Mouse (Mus musculus) limb, embryonic 11.5 days (tissue): ENCODE results near the gene Slc15a5. TPM values are rescaled to one million over a fixed set of nuclear protein-coding genes. Genes with fewer than 3 reads are reported as not detected.
"Not testable (repeated sequence)": the region's sequence is repeated elsewhere in the genome, so short reads cannot be mapped to it uniquely, and the experiment has no call there.

ENCODE experiments used
- ATAC-seq: fragments of 200-750 bp; cut with Nextera tagmentation; 2 replicates; pipeline ENCODE4 v1.8.0; 2017; ENCODE audit warnings: low read depth; ENCODE audit not compliant: insufficient number of reproducible peaks, low FRiP score, low TSS enrichment
- DNase-seq: peaks from one replicate; pipeline ENCODE4 v3.0.0-alpha.2; 2015; ENCODE audit warnings: low spot score
- H3K27ac ChIP-seq: fragments of 300-500 bp; sonication (generic); replicated peaks from 2 replicates; pipeline ENCODE4 v1.5.1; 2014; ENCODE audit warnings: low read depth, mild to moderate bottlenecking, low read length
- H3K27me3 ChIP-seq: fragments of 300-500 bp; sonication (generic); 2 replicates; pipeline ENCODE4 v1.6.1; 2014; ENCODE audit warnings: mild to moderate bottlenecking, low read length, mixed read lengths; ENCODE audit not compliant: control insufficient read depth, insufficient read depth
- H3K36me3 ChIP-seq: fragments of 300-500 bp; sonication (generic); 2 replicates; pipeline ENCODE4 v1.6.1; 2014; ENCODE audit warnings: mild to moderate bottlenecking, low read length, moderate library complexity, mixed read lengths; ENCODE audit not compliant: control insufficient read depth, insufficient read depth
- H3K4me1 ChIP-seq: fragments of 300-500 bp; sonication (generic); 2 replicates; pipeline ENCODE4 v1.6.1; 2014; ENCODE audit warnings: low read length, mixed read lengths; ENCODE audit not compliant: control insufficient read depth, insufficient read depth
- H3K4me2 ChIP-seq: fragments of 300-500 bp; sonication (generic); 2 replicates; pipeline ENCODE4 v1.6.1; 2014; ENCODE audit warnings: low read depth, mild to moderate bottlenecking, moderate library complexity; ENCODE audit not compliant: severe bottlenecking
- H3K4me3 ChIP-seq: fragments of 300-500 bp; sonication (generic); 2 replicates; pipeline ENCODE4 v1.5.1; 2014; ENCODE audit warnings: low read depth, low read length
- H3K9ac ChIP-seq: fragments of 300-500 bp; sonication (generic); 2 replicates; pipeline ENCODE4 v1.6.1; 2014; ENCODE audit warnings: mild to moderate bottlenecking, low read length
- H3K9me3 ChIP-seq: fragments of 300-500 bp; sonication (generic); 2 replicates; pipeline ENCODE4 v1.6.1; 2016; ENCODE audit warnings: low read length; ENCODE audit not compliant: control insufficient read depth
- WGBS: fragments of 180-500 bp; shearing (Covaris S2); extraction: QIAGEN DNeasy Blood & Tissue Kit; methylation state at CpG from one replicate; pipeline ENCODE4 v1.1.7; 2014; 5-methylcytosine and 5-hydroxymethylcytosine counted together
- polyA plus RNA-seq: library from polyadenylated mRNA; unstranded; fragments of >200 nt; fragmentation: Nextera tagmentation; extraction: Ambion mirVana; gene quantifications from 2 replicates; pipeline ENCODE4 v1.2.1, GENCODE M21; 2014

Gene Slc15a5
- polyA plus RNA-seq, 1 experiment from 2014 or later = not detected

DNA sequence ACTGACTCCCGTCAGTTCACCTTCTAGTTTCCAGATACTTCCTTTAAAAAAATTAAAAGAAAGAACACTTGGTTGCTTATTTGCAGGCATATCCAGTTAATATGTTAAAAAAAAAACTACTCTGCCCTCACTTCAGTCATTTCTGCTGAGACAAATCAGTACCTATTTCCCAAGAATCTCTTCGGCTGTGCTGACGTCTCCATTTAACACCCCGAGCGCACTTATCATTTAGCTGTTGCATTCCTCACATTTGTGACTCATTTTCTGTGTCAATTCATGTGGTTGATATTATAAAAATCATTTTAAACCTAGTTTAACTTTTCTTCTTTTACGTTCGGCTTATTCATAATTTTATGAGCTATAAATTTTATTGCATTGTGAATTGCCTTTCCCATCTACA, 12.7 kb upstream of the Slc15a5 start:
- H3K27ac ChIP-seq = no peak overlapping the region
- H3K4me3 ChIP-seq = no peak overlapping the region
- 92% methylated on average over 7 of the region's 7 CpGs for WGBS
- H3K4me1 ChIP-seq = no peaks in the 10 kb centered on the region
- H3K4me2 ChIP-seq = no peak overlapping the region
- ATAC-seq = no peak
- DNase-seq = no peak
- H3K36me3 ChIP-seq = no peaks in the 10 kb centered on the region
- H3K9ac ChIP-seq = no peak overlapping the region
- no peaks in the 10 kb centered on the region for H3K9me3 ChIP-seq
- no peaks in the 10 kb centered on the region for H3K27me3 ChIP-seq

DNA sequence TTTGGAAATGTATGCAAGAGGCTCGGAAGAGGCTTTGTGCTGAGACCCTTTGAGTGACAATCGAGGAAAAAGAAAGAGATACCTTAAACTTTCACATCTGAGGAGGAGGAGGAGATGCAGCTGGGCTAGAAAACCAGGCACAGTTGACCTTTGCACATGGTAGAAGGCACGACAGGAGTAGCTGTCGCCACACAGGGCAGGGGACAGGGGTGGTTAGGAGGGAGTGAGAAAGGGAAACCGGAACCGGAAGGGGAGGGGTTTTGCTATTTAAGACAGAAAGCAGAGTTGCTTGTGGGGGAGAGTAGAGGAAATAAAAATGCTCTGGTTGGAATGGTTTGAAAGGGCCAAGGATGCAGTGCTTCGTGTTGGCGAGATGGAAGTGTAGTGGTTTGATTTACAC, 9.4 kb upstream of the Slc15a5 start:
- H3K4me2 ChIP-seq = no peak overlapping the region
- H3K27ac ChIP-seq = no peak overlapping the region
- ATAC-seq = no peak
- H3K27me3 ChIP-seq = no peaks in the 10 kb centered on the region
- no peaks in the 10 kb centered on the region for H3K4me1 ChIP-seq
- WGBS = 70% methylated on average over 8 of the region's 8 CpGs
- no peaks in the 10 kb centered on the region for H3K36me3 ChIP-seq
- H3K9ac ChIP-seq = no peak overlapping the region
- H3K4me3 ChIP-seq = no peak overlapping the region
- no peak for DNase-seq
- H3K9me3 ChIP-seq = no peaks in the 10 kb centered on the region

DNA sequence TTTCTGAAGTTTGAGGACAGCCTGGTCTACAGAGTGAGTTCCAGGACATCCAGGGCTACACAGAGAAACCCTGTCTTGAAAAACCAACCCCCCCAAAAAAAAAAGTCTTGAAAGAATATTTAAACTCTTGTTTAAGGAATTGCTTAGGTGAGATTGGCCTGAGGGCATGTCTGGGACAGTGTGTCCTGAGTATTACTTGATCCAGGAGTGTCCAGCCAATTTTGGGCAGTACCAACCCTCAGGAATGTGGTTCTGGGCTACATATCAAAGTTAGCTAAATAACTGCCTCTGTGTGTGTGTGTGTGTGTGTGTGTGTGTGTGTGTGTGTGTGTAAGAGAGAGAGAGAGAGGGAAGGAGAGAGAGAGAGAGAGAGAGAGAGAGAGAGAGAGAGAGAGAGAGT, 6.7 kb upstream of the Slc15a5 start:
- not testable (repeated sequence) for H3K27ac ChIP-seq, DNase-seq, H3K27me3 ChIP-seq, ATAC-seq, H3K36me3 ChIP-seq, H3K9me3 ChIP-seq, H3K9ac ChIP-seq, H3K4me3 ChIP-seq, H3K4me2 ChIP-seq, H3K4me1 ChIP-seq

DNA sequence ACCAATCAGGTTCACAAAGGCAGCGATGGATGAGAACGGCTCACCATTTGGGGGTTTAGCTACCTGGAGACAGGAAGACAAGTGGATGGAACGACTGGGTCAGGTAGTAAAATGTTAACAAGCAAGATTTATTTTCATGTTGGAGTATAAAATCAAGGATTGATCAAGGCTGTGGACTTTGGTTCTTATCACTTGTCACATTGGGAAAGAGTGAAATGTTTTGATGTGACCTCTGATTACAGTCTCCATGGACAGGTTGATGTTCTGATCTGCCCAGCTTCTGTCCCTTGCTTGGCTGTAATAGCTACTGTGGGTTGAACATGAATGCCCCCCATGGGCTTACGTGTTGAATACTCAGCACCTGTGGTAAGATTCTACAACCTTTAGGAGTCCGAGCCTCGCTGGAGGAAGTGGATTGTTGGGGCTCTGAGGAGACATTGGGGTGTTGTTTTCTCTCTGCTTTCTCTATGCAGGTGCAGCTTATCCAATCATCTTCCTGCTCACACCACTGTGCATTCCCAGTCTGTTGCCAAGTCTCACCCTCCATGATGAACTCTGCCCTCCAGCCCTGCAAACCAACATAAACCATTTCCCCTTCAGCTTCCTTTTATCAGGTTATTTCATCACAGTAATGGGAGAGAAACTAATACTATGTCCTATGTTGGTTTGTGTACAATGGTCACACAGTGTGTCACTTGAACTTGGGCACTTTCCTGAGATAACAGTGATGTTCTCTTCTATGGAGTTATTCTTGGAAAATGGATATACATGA, 1.2 kb upstream of the Slc15a5 start:
- H3K4me3 ChIP-seq = no peak overlapping the region
- H3K27me3 ChIP-seq = no peaks in the 10 kb centered on the region
- 84% methylated on average over 6 of the region's 6 CpGs for WGBS
- H3K4me2 ChIP-seq = no peak overlapping the region
- H3K9ac ChIP-seq = no peak overlapping the region
- DNase-seq (no peak), ATAC-seq (no peak)
- H3K27ac ChIP-seq = no peak overlapping the region
- H3K9me3 ChIP-seq = no peaks in the 10 kb centered on the region
- H3K4me1 ChIP-seq = no peaks in the 10 kb centered on the region
- H3K36me3 ChIP-seq = no peaks in the 10 kb centered on the region

DNA sequence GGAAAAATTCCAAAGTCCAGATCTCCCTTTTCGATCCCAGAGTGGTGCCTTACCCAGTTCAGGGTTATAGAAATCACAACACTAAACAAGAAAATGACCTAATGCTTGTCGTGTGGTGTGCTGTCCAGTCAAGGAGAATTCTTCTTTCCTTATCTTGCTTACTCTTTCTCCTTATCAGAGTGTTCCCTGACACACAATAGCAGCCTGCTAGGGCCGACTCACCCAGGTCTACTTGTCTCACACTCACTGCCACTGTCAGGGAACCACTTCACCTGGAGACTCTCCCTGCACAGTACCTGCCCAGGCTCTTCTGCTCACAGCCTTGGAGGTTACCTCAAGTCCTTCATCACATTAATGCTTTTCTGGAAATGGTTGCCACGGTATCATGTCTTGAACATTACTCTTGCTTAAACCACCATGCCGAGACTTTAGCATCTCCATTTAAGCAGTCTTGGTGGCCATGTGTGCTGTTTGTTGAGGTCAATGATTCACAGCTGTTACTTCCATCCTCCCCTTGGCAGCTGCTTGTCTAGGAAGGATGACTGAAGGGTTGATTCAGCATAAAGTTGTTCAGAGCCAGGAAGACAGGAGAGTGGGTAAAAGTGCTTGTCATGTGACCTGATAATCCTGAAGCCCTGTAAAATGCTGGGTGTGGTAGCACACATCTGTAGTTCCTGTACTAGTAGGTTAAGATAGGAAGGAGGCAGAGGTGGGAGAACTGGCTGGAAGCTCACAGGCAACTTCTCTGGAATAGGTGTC, 1.9 kb downstream of the Slc15a5 start:
- Histone ChIP-seq H3K4me1 (no peaks in the 10 kb centered on the region), H3K9me3 (no peaks in the 10 kb centered on the region), H3K4me3 (no peak overlapping the region), H3K9ac (no peak overlapping the region), H3K27me3 (no peaks in the 10 kb centered on the region), H3K36me3 (no peaks in the 10 kb centered on the region), H3K27ac (no peak overlapping the region), H3K4me2 (no peak overlapping the region)
- DNase-seq (no peak), ATAC-seq (no peak)
- 82% methylated on average over 5 of the region's 5 CpGs for WGBS

DNA sequence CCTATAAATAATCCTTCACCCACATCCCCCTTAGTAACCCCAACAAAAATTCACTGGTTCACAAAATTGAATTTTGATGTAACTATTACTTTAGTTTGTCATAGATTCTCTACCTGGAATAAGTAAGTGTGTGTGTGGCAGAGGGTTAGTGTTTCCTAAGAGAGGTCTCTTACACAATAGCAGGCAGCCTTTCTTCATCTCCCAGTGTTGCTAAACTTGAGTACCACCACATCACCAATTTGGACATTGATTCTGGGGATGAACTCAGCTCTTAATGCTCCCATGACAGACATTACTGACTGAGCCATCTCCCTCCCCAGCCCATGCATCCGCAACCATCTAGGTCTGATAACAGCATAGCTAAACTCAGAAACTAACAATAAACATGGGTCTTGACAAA, 4.0 kb downstream of the Slc15a5 start:
- no peak overlapping the region for H3K27ac ChIP-seq
- DNase-seq (no peak), ATAC-seq (no peak)
- H3K9ac ChIP-seq = no peak overlapping the region
- H3K27me3 ChIP-seq = no peaks in the 10 kb centered on the region
- H3K4me1 ChIP-seq = no peaks in the 10 kb centered on the region
- no peak overlapping the region for H3K4me3 ChIP-seq
- H3K4me2 ChIP-seq = no peak overlapping the region
- WGBS = 94% methylated on average over 1 of the region's 1 CpGs
- H3K9me3 ChIP-seq = no peaks in the 10 kb centered on the region
- no peaks in the 10 kb centered on the region for H3K36me3 ChIP-seq

DNA sequence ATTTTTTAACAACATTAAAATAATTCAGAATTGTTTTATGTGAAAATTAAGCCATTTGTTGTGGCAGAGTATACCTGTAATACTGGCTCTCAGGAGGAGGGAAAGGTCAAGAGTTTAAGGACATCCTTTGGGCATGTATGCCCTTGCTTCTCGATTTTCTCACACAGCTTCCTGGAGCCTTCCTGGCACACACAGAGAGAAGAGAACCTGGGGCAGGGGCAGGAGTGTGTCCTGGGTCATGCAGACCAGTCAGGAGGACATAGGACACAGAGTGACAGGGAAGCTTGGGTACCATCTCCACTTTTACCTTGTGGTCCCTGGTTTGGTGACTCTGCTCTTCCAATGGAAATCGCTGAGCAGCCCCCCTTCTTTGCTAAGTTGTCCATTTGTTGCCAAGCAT, 6.2 kb downstream of the Slc15a5 start:
- WGBS = 84% methylated on average over 2 of the region's 2 CpGs
- no peak for DNase-seq
- no peaks in the 10 kb centered on the region for H3K36me3 ChIP-seq
- no peak overlapping the region for H3K9ac ChIP-seq
- no peaks in the 10 kb centered on the region for H3K27me3 ChIP-seq
- ATAC-seq = no peak
- no peak overlapping the region for H3K27ac ChIP-seq
- H3K9me3 ChIP-seq = no peaks in the 10 kb centered on the region
- no peak overlapping the region for H3K4me2 ChIP-seq
- no peaks in the 10 kb centered on the region for H3K4me1 ChIP-seq
- no peak overlapping the region for H3K4me3 ChIP-seq

DNA sequence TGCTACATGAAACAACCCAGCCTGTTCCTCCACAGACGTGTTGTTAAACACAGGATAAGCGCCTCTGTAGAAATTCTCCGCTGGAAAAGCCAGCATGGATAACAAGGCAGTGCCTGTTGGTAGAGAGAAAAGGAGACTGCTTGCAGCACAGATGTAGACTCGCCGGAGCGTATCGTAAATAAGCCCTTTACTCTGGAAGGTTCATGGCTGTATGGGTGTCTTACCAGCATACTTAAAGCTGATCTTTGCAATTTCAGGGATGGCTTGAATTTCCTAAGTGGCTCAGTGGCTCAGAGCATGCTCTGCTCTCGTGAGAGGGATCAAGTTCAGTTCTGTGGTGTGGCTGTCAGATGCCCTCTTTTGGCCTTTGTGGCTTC, 6.8 kb downstream of the Slc15a5 start:
- DNase-seq = no peak
- no peak overlapping the region for H3K27ac ChIP-seq

More for the DNA sequence above, 6.8 kb downstream of the Slc15a5 start:
- Histone ChIP-seq H3K4me3 (no peak overlapping the region), H3K9ac (no peak overlapping the region), H3K4me1 (no peaks in the 10 kb centered on the region), H3K4me2 (no peak overlapping the region), H3K36me3 (no peaks in the 10 kb centered on the region), H3K9me3 (no peaks in the 10 kb centered on the region), H3K27me3 (no peaks in the 10 kb centered on the region)
- 78% methylated on average over 8 of the region's 8 CpGs for WGBS
- peak; percentile 39; the same call in 1 of the 2 replicates for ATAC-seq
